Mouse (Mus musculus) left cerebral cortex, adult 2 months (tissue): ENCODE data around the gene Ecpas. TPM values are rescaled to one million over a fixed set of nuclear protein-coding genes. Genes with fewer than 3 reads are reported as not detected.

Experiments used
- DNase-seq, 2 experiments: peaks; one replicate each; pipeline ENCODE4 v3.0.0; 2021 to 2022; ENCODE audit warnings: low spot score in 2 of 2, mixed read lengths in 1 of 2; ENCODE audit errors: extremely low spot score in 1 of 2
- H3K27ac ChIP-seq: fragments of 200-600 bp; 2 replicates; pipeline ENCODE4 v1.8.1; 2022
- H3K4me3 ChIP-seq: fragments of 200-600 bp; 2 replicates; pipeline ENCODE4 v1.8.1; 2022
- CTCF ChIP-seq: fragments of 200-600 bp; IDR thresholded peaks from 2 replicates; pipeline ENCODE4 v1.8.1; 2022; ENCODE audit warnings: antibody characterized with exemption, mild to moderate bottlenecking, moderate library complexity
- intact Hi-C: fragments of 180-260 bp; cut with DNase I; formaldehyde crosslinking; loops from one replicate; pipeline ENCODE4 v1.15.1; 2025
- total RNA-seq, 2 experiments: library from RNA; stranded (reverse); gene quantifications; 2 replicates each; pipeline ENCODE4 v1.2.3; 2021

The Ecpas gene
- total RNA-seq, 2 experiments from 2014 or later: 136 to 152 TPM

- no peak overlapping the region for H3K4me3 ChIP-seq
- intact Hi-C loops: no loop called here
- no peak for DNase-seq
- TF ChIP-seq CTCF: no peak
- no peak overlapping the region for H3K27ac ChIP-seq
Observed at GRCm38 (mm10) chr4:58934308-58934707, 21.8 kb upstream of the Ecpas start.

GRCm38 (mm10) chr4:58932541-58932940 is 20.0 kb upstream of the Ecpas start:
- Histone ChIP-seq H3K4me3 (no peak overlapping the region), H3K27ac (no peak overlapping the region)
- no peak for TF ChIP-seq CTCF
- intact Hi-C loops: no loop called here
- no peak for DNase-seq

GRCm38 (mm10) chr4:58927661-58928060 is 15.1 kb upstream of the Ecpas start:
- Histone ChIP-seq H3K4me3 (no peak overlapping the region), H3K27ac (no peak overlapping the region)
- no peak for DNase-seq
- intact Hi-C loops: no loop called here
- TF ChIP-seq CTCF: peak; percentile 34

- TF ChIP-seq CTCF: no peak
- intact Hi-C loops: no loop called here
- H3K4me3 ChIP-seq: no peak overlapping the region
- no peak overlapping the region for H3K27ac ChIP-seq
- no peak for DNase-seq
Observed at GRCm38 (mm10) chr4:58926120-58926519, 13.6 kb upstream of the Ecpas start.

- no peak for DNase-seq
- no peak overlapping the region for H3K27ac ChIP-seq
- intact Hi-C loops: no loop called here
- TF ChIP-seq CTCF: no peak; the same call in 1 of the 2 replicates
- H3K4me3 ChIP-seq: no peak overlapping the region
Observed at GRCm38 (mm10) chr4:58925664-58926063, 13.1 kb upstream of the Ecpas start.

- no peak overlapping the region for H3K4me3 ChIP-seq
- intact Hi-C loops: no loop called here
- no peak for DNase-seq
- TF ChIP-seq CTCF: no peak
- H3K27ac ChIP-seq: no peak overlapping the region
Observed at GRCm38 (mm10) chr4:58923933-58924332, 11.4 kb upstream of the Ecpas start.

GRCm38 (mm10) chr4:58915081-58915826 is 2.7 kb upstream of the Ecpas start:
- H3K27ac ChIP-seq: no peak overlapping the region

GRCm38 (mm10) chr4:58913336-58914026 is 932 bp upstream of the Ecpas start:
- H3K27ac ChIP-seq: peak overlapping the region; percentile 98; the same call in 1 of the 2 replicates
- no peak for TF ChIP-seq CTCF
- H3K4me3 ChIP-seq: peak overlapping the region; percentile 95
- no peak for DNase-seq
- intact Hi-C loops: loop anchor here (2.0 to 10.0 kb wide), 2 partner anchors 89 to 959 kb away; partner anchors contain the start of genes Gm20503 and Txn1

More at GRCm38 (mm10) chr4:58915081-58915826, 2.7 kb upstream of the Ecpas start:
- no peak for DNase-seq
- H3K4me3 ChIP-seq: no peak overlapping the region
- no peak for TF ChIP-seq CTCF
- intact Hi-C loops: loop anchor here (10.0 kb wide), 1 partner anchor 960 kb away; the partner anchor contains the start of gene Txn1

GRCm38 (mm10) chr4:58911831-58912628 is 519 bp downstream of the Ecpas start:
- TF ChIP-seq CTCF: no peak; the same call in 1 of the 2 replicates
- intact Hi-C loops: loop anchor here (1.0 to 10.0 kb wide), 3 partner anchors 31 to 957 kb away; partner anchors contain the start of genes Gm20503, Txn1 and Zkscan16
- Histone ChIP-seq H3K4me3 (peak overlapping the region; percentile 95), H3K27ac (peak overlapping the region; percentile 98)
- peak; percentile 73 to 76 for DNase-seq

- Histone ChIP-seq H3K4me3 (peak overlapping the region; percentile 95), H3K27ac (peak overlapping the region; percentile 94)
- DNase-seq: peak; percentile 35 to 46
- no peak for TF ChIP-seq CTCF
- intact Hi-C loops: loop anchor here (10.0 kb wide), 1 partner anchor 956 kb away; the partner anchor contains the start of gene Txn1
Observed at GRCm38 (mm10) chr4:58911069-58911830, 1.3 kb downstream of the Ecpas start.
